Mouse (Mus musculus): ENCODE measurements around the gene 4931428F04Rik. TPM values are rescaled to one million over a fixed set of nuclear protein-coding genes. Genes with fewer than 3 reads are reported as not detected.

The 4931428F04Rik gene
- polyA plus RNA-seq (2014; fragmentation: Nextera tagmentation; extraction: Ambion mirVana): 17.5 and 17.9 TPM in 2 replicates

GRCm38 (mm10) chr8:105289805-105290460 lies at the start of gene 4931428F04Rik:
4931428F04Rik (minus strand) TSS chr8:105289864.
- Histone ChIP-seq H3K4me2 (ENCODE audit: low read depth, severe bottlenecking) (peak within 1 kb of the TSS; percentile 78), H3K27me3 (ENCODE audit: control insufficient read depth, insufficient read depth, low read length) (peaks cover 14% of the 10 kb centered on the region), H3K36me3 (ENCODE audit: control insufficient read depth, insufficient read depth, low read length) (no peaks in the 10 kb centered on the region), H3K9me3 (ENCODE audit: control insufficient read depth, low read length) (no peaks in the 10 kb centered on the region), H3K4me3 (ENCODE audit: low read depth, low read length) (peak within 1 kb of the TSS; percentile 48), H3K27ac (replicated peaks; ENCODE audit: low read depth, low read length) (no peak within 1 kb of the TSS), H3K4me1 (ENCODE audit: control insufficient read depth, insufficient read depth, low read length) (peaks cover 6% of the 10 kb centered on the region), H3K9ac (ENCODE audit: low read length) (peak within 1 kb of the TSS; percentile 71)
- peak; percentile 20; the same call in 1 of the 2 replicates for ATAC-seq (ENCODE audit: insufficient number of reproducible peaks, low FRiP score, low TSS enrichment, low read depth)
- peak; percentile 66 for DNase-seq (ENCODE audit: low spot score)
- under 1% methylated on average over 39 of the region's 43 CpGs for WGBS

DNA sequence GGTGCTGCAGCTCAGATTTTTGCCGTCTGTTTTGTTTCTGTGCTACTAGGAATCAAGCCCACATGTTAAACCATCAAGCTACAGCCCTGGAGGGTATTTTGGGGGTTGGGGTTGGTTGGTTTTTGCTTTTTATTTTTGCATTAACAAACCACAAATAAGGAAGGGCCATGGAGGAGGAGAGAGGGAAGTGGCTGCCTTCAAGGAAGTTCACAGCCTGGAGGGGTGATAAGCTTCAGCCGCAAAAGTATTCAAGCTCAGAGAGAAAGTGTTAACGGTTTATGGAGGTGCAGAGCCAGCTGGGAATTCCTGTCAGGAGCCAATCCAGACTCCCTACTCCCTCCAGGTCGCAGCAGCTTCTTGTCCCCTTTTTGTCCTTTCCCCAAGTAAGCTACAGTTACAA lies 49.3 kb upstream of the 4931428F04Rik start:
- peaks cover 8% of the 10 kb centered on the region for H3K36me3 ChIP-seq (ENCODE audit: control insufficient read depth, insufficient read depth, low read length)
- H3K9ac ChIP-seq (ENCODE audit: low read length): no peak overlapping the region
- H3K4me1 ChIP-seq (ENCODE audit: control insufficient read depth, insufficient read depth, low read length): no peaks in the 10 kb centered on the region
- H3K4me3 ChIP-seq (ENCODE audit: low read depth, low read length): no peak overlapping the region
- no peak overlapping the region for H3K4me2 ChIP-seq (ENCODE audit: low read depth, severe bottlenecking)
- DNase-seq (ENCODE audit: low spot score): no peak
- no peaks in the 10 kb centered on the region for H3K9me3 ChIP-seq (ENCODE audit: control insufficient read depth, low read length)
- H3K27me3 ChIP-seq (ENCODE audit: control insufficient read depth, insufficient read depth, low read length): no peaks in the 10 kb centered on the region
- no peak overlapping the region for H3K27ac ChIP-seq (replicated peaks; ENCODE audit: low read depth, low read length)
- 18% methylated on average over 4 of the region's 4 CpGs for WGBS
- no peak for ATAC-seq (ENCODE audit: insufficient number of reproducible peaks, low FRiP score, low TSS enrichment, low read depth)

- Histone ChIP-seq H3K9me3 (ENCODE audit: control insufficient read depth, low read length) (no peaks in the 10 kb centered on the region), H3K9ac (ENCODE audit: low read length) (no peak overlapping the region), H3K4me2 (ENCODE audit: low read depth, severe bottlenecking) (no peak overlapping the region), H3K4me1 (ENCODE audit: control insufficient read depth, insufficient read depth, low read length) (no peaks in the 10 kb centered on the region), H3K27ac (replicated peaks; ENCODE audit: low read depth, low read length) (no peak overlapping the region), H3K4me3 (ENCODE audit: low read depth, low read length) (no peak overlapping the region), H3K36me3 (ENCODE audit: control insufficient read depth, insufficient read depth, low read length) (peaks cover 8% of the 10 kb centered on the region), H3K27me3 (ENCODE audit: control insufficient read depth, insufficient read depth, low read length) (no peaks in the 10 kb centered on the region)
- 35% methylated on average over 32 of the region's 32 CpGs for WGBS
- ATAC-seq (ENCODE audit: insufficient number of reproducible peaks, low FRiP score, low TSS enrichment, low read depth) (no peak), DNase-seq (ENCODE audit: low spot score) (no peak)
Measured at GRCm38 (mm10) chr8:105336373-105337130, 46.9 kb upstream of the 4931428F04Rik start.

DNA sequence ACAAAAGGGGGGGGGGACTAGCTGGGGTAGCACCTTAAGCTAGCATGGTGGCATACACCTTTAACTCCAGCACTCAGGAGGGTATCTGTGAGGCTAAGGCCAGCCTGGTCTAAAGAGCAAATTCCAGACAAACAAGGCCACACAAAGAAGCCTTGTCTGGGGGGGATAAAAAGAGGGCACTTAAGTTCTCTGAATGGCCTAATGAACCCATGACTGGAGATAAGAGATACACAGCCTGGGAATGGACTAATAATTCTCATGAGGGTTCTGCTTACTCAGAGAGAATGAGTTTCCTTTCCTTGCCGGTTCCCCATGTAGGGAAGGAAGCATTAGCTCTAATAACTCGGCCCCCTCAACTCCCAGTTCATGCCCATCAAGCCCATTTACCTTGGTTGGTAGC lies 42.9 kb upstream of the 4931428F04Rik start:
- DNase-seq (ENCODE audit: low spot score): no peak
- peaks cover 32% of the 10 kb centered on the region for H3K36me3 ChIP-seq (ENCODE audit: control insufficient read depth, insufficient read depth, low read length)
- H3K9me3 ChIP-seq (ENCODE audit: control insufficient read depth, low read length): no peaks in the 10 kb centered on the region
- no peak overlapping the region for H3K9ac ChIP-seq (ENCODE audit: low read length)
- H3K4me2 ChIP-seq (ENCODE audit: low read depth, severe bottlenecking): no peak overlapping the region
- 82% methylated on average over 2 of the region's 2 CpGs for WGBS
- peaks cover under 1% of the 10 kb centered on the region; the same call in 1 of the 2 replicates for H3K4me1 ChIP-seq (ENCODE audit: control insufficient read depth, insufficient read depth, low read length)
- no peak for ATAC-seq (ENCODE audit: insufficient number of reproducible peaks, low FRiP score, low TSS enrichment, low read depth)
- no peaks in the 10 kb centered on the region for H3K27me3 ChIP-seq (ENCODE audit: control insufficient read depth, insufficient read depth, low read length)
- H3K27ac ChIP-seq (replicated peaks; ENCODE audit: low read depth, low read length): no peak overlapping the region
- no peak overlapping the region for H3K4me3 ChIP-seq (ENCODE audit: low read depth, low read length)

DNA sequence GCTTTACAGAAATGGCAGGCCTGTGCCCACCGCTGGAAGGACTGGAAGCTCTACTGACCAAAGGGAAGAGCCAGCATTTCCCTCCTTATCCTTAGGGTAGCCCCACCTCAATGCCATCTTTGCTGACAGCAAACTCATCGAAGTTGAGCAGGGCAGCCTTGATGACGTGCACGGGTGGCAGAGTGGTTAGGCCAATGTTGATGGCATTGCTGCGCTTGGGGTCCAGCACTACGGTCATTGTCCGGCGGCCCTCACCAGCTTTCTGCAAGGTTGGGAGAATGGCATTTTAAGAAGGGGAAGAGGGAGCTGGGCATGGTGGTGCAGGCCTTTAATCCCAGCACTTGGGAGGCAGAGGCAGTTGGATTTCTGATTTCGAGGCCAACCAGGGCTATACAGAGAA lies 42.3 kb upstream of the 4931428F04Rik start:
- ATAC-seq (ENCODE audit: insufficient number of reproducible peaks, low FRiP score, low TSS enrichment, low read depth) (no peak), DNase-seq (ENCODE audit: low spot score) (no peak)
- Histone ChIP-seq H3K4me1 (ENCODE audit: control insufficient read depth, insufficient read depth, low read length) (peaks cover 6% of the 10 kb centered on the region; the same call in 1 of the 2 replicates), H3K9ac (ENCODE audit: low read length) (no peak overlapping the region), H3K4me2 (ENCODE audit: low read depth, severe bottlenecking) (no peak overlapping the region), H3K27ac (replicated peaks; ENCODE audit: low read depth, low read length) (no peak overlapping the region), H3K27me3 (ENCODE audit: control insufficient read depth, insufficient read depth, low read length) (no peaks in the 10 kb centered on the region), H3K4me3 (ENCODE audit: low read depth, low read length) (no peak overlapping the region), H3K9me3 (ENCODE audit: control insufficient read depth, low read length) (no peaks in the 10 kb centered on the region), H3K36me3 (ENCODE audit: control insufficient read depth, insufficient read depth, low read length) (peaks cover 32% of the 10 kb centered on the region)
- WGBS: 95% methylated on average over 9 of the region's 9 CpGs

GRCm38 (mm10) chr8:105331469-105331868 lies 41.8 kb upstream of the 4931428F04Rik start:
- DNase-seq (ENCODE audit: low spot score) (no peak), ATAC-seq (ENCODE audit: insufficient number of reproducible peaks, low FRiP score, low TSS enrichment, low read depth) (no peak)
- WGBS: 92% methylated on average over 22 of the region's 22 CpGs
- Histone ChIP-seq H3K9me3 (ENCODE audit: control insufficient read depth, low read length) (no peaks in the 10 kb centered on the region), H3K4me3 (ENCODE audit: low read depth, low read length) (no peak overlapping the region), H3K9ac (ENCODE audit: low read length) (no peak overlapping the region), H3K27ac (replicated peaks; ENCODE audit: low read depth, low read length) (no peak overlapping the region), H3K4me1 (ENCODE audit: control insufficient read depth, insufficient read depth, low read length) (peaks cover 7% of the 10 kb centered on the region; the same call in 1 of the 2 replicates), H3K36me3 (ENCODE audit: control insufficient read depth, insufficient read depth, low read length) (peaks cover 32% of the 10 kb centered on the region), H3K4me2 (ENCODE audit: low read depth, severe bottlenecking) (no peak overlapping the region), H3K27me3 (ENCODE audit: control insufficient read depth, insufficient read depth, low read length) (no peaks in the 10 kb centered on the region)

DNA sequence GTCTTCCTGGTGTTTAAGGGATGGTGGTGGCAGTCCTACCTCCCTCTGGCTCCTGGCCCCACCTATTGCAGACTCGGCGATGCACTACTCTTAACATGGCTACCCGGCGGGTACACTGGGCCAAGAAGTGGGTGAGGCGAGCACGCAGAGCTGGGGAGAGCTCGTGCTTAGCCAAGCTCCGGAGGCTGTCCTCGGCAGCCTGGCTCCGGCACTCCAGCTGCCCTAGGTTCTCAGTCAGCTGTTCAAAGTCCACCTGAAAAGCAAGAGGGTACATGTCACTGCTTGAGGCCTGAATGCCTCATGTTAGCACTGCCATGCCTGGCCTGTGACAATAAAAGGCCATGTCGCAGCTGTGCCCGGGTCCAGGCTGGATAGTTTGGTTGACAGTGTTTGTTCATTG lies 40.7 kb upstream of the 4931428F04Rik start:
- ATAC-seq (ENCODE audit: insufficient number of reproducible peaks, low FRiP score, low TSS enrichment, low read depth) (no peak), DNase-seq (ENCODE audit: low spot score) (no peak)
- Histone ChIP-seq H3K9ac (ENCODE audit: low read length) (no peak overlapping the region), H3K4me3 (ENCODE audit: low read depth, low read length) (no peak overlapping the region), H3K9me3 (ENCODE audit: control insufficient read depth, low read length) (no peaks in the 10 kb centered on the region), H3K27me3 (ENCODE audit: control insufficient read depth, insufficient read depth, low read length) (no peaks in the 10 kb centered on the region), H3K4me2 (ENCODE audit: low read depth, severe bottlenecking) (no peak overlapping the region), H3K36me3 (ENCODE audit: control insufficient read depth, insufficient read depth, low read length) (peaks cover 29% of the 10 kb centered on the region), H3K4me1 (ENCODE audit: control insufficient read depth, insufficient read depth, low read length) (peaks cover 10% of the 10 kb centered on the region; the same call in 1 of the 2 replicates), H3K27ac (replicated peaks; ENCODE audit: low read depth, low read length) (no peak overlapping the region)
- WGBS: 94% methylated on average over 12 of the region's 12 CpGs

DNA sequence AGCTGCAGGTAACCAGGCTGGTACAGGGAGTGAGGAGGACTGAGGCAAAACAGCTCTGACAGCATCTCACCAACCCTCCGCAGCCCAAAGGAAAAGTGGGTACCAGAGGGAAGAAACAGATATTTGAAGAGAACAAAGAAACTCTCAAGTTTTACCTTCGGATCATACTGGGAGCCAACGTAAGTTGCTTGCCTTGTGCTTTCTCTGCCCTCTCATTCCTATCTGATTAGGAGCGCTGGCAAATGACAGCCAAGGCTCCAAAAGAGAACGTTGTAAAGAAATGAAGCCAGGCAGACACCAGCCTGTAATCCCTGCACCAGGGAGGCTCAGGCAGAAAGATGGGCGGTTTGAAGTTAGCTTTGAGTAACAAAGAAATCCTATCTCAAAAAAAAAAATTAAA lies 37.3 kb upstream of the 4931428F04Rik start:
- Histone ChIP-seq H3K4me2 (ENCODE audit: low read depth, severe bottlenecking) (peak overlapping the region; percentile 88), H3K9me3 (ENCODE audit: control insufficient read depth, low read length) (no peaks in the 10 kb centered on the region), H3K9ac (ENCODE audit: low read length) (peak overlapping the region; percentile 67), H3K4me1 (ENCODE audit: control insufficient read depth, insufficient read depth, low read length) (peaks cover 14% of the 10 kb centered on the region; the same call in 1 of the 2 replicates), H3K27me3 (ENCODE audit: control insufficient read depth, insufficient read depth, low read length) (no peaks in the 10 kb centered on the region), H3K27ac (replicated peaks; ENCODE audit: low read depth, low read length) (no peak overlapping the region), H3K36me3 (ENCODE audit: control insufficient read depth, insufficient read depth, low read length) (peaks cover 23% of the 10 kb centered on the region), H3K4me3 (ENCODE audit: low read depth, low read length) (peak overlapping the region; percentile 82)
- DNase-seq (ENCODE audit: low spot score) (no peak), ATAC-seq (ENCODE audit: insufficient number of reproducible peaks, low FRiP score, low TSS enrichment, low read depth) (no peak)
- WGBS: 44% methylated on average over 6 of the region's 6 CpGs

All from limb, embryonic 11.5 days (tissue).